Mouse (Mus musculus) small intestine, adult 2 months (tissue): Measurements from ENCODE around the gene Ptpn14. TPM values are rescaled to one million over a fixed set of nuclear protein-coding genes. Genes with fewer than 3 reads are reported as not detected.

Source experiments
- H3K27ac ChIP-seq: fragments of 200-500 bp; 2 replicates; pipeline ENCODE4 v1.5.1; 2012; ENCODE audit warnings: low read depth, low read length, control low read depth, inconsistent platforms; ENCODE audit not compliant: insufficient read depth
- H3K27me3 ChIP-seq: fragments of 200-500 bp; 2 replicates; pipeline ENCODE4 v1.6.1; 2012; ENCODE audit warnings: mild to moderate bottlenecking, moderate library complexity, low read length, inconsistent platforms; ENCODE audit not compliant: control insufficient read depth, insufficient read depth
- H3K36me3 ChIP-seq: fragments of 200-500 bp; 2 replicates; pipeline ENCODE4 v1.6.1; 2012; ENCODE audit warnings: mild to moderate bottlenecking, low read length, control low read depth, inconsistent platforms; ENCODE audit not compliant: control insufficient read depth, insufficient read depth
- H3K4me1 ChIP-seq: fragments of 200-500 bp; 2 replicates; pipeline ENCODE4 v1.6.1; 2012; ENCODE audit warnings: low read length, inconsistent platforms, mixed read lengths; ENCODE audit not compliant: control insufficient read depth, insufficient read depth, insufficient read length
- H3K4me3 ChIP-seq: fragments of 200-500 bp; 2 replicates; pipeline ENCODE4 v1.5.1; 2012; ENCODE audit warnings: low read depth, mild to moderate bottlenecking, control low read depth, inconsistent platforms, low read length, moderate library complexity
- CTCF ChIP-seq: fragments of 200-500 bp; IDR thresholded peaks from 2 replicates; pipeline ENCODE4 v1.5.1; 2012; ENCODE audit warnings: low read depth, mild to moderate bottlenecking, control low read depth, inconsistent platforms, low read length, moderate library complexity, mixed read lengths; ENCODE audit not compliant: insufficient replicate concordance, insufficient read length; ENCODE audit errors: extremely low read depth
- POLR2A ChIP-seq: fragments of 200-500 bp; IDR thresholded peaks from 2 replicates; pipeline ENCODE4 v1.6.1; 2012; ENCODE audit warnings: low read depth, mild to moderate bottlenecking, control low read depth, inconsistent platforms, low read length, moderate library complexity
- WGBS: fragments of 180-500 bp; shearing (Covaris S2); methylation state at CpG from one replicate; pipeline ENCODE4 v1.1.7; 2018; 5-methylcytosine and 5-hydroxymethylcytosine counted together
- polyA plus RNA-seq: library from polyadenylated mRNA; depleted of rRNA; stranded (reverse); fragments of >200 nt; gene quantifications from 2 replicates; pipeline ENCODE4 v1.2.3, GENCODE M21; 2012

Gene Ptpn14
- polyA plus RNA-seq, 1 experiment = 2.5 TPM

GRCm38 (mm10) chr1:189772707-189773106 is 44.6 kb downstream of the Ptpn14 start:
- no peaks in the 10 kb centered on the region for H3K27me3 ChIP-seq
- H3K4me1 ChIP-seq = no peaks in the 10 kb centered on the region
- H3K4me3 ChIP-seq = no peak overlapping the region
- no peaks in the 10 kb centered on the region for H3K36me3 ChIP-seq
- H3K27ac ChIP-seq = no peak overlapping the region
- no peak for TF ChIP-seq CTCF
- no peak for TF ChIP-seq POLR2A
- 74% methylated on average over 10 of the region's 10 CpGs for WGBS

GRCm38 (mm10) chr1:189774778-189775177 is 46.7 kb downstream of the Ptpn14 start:
- Histone ChIP-seq H3K4me1 (no peaks in the 10 kb centered on the region), H3K27me3 (no peaks in the 10 kb centered on the region), H3K4me3 (no peak overlapping the region), H3K36me3 (no peaks in the 10 kb centered on the region), H3K27ac (no peak overlapping the region)
- TF ChIP-seq POLR2A (no peak), CTCF (no peak)
- 79% methylated on average over 1 of the region's 1 CpGs for WGBS

GRCm38 (mm10) chr1:189777207-189777606 is 49.1 kb downstream of the Ptpn14 start:
- Histone ChIP-seq H3K4me3 (no peak overlapping the region), H3K27ac (no peak overlapping the region), H3K4me1 (no peaks in the 10 kb centered on the region), H3K36me3 (no peaks in the 10 kb centered on the region), H3K27me3 (no peaks in the 10 kb centered on the region)
- 80% methylated on average over 6 of the region's 6 CpGs for WGBS
- no peak for TF ChIP-seq CTCF
- TF ChIP-seq POLR2A = no peak

GRCm38 (mm10) chr1:189778343-189778742 is 50.3 kb downstream of the Ptpn14 start:
- TF ChIP-seq CTCF (no peak), POLR2A (no peak)
- Histone ChIP-seq H3K36me3 (no peaks in the 10 kb centered on the region), H3K27me3 (no peaks in the 10 kb centered on the region), H3K4me1 (no peaks in the 10 kb centered on the region), H3K27ac (no peak overlapping the region), H3K4me3 (no peak overlapping the region)
- 37% methylated on average over 5 of the region's 5 CpGs for WGBS

- Histone ChIP-seq H3K4me3 (no peak overlapping the region), H3K27ac (no peak overlapping the region), H3K4me1 (no peaks in the 10 kb centered on the region), H3K36me3 (no peaks in the 10 kb centered on the region), H3K27me3 (no peaks in the 10 kb centered on the region)
- TF ChIP-seq POLR2A (no peak), CTCF (no peak)
- WGBS = 63% methylated on average over 3 of the region's 3 CpGs
Observed at GRCm38 (mm10) chr1:189779226-189779625, 51.2 kb downstream of the Ptpn14 start.

- Histone ChIP-seq H3K36me3 (no peaks in the 10 kb centered on the region), H3K4me3 (no peak overlapping the region), H3K27me3 (no peaks in the 10 kb centered on the region), H3K4me1 (no peaks in the 10 kb centered on the region; the same call in 1 of the 2 replicates), H3K27ac (no peak overlapping the region)
- 48% methylated on average over 10 of the region's 10 CpGs for WGBS
- TF ChIP-seq POLR2A (no peak), CTCF (no peak)
Observed at GRCm38 (mm10) chr1:189781721-189782345, 53.8 kb downstream of the Ptpn14 start.

- Histone ChIP-seq H3K27ac (no peak overlapping the region), H3K4me1 (no peaks in the 10 kb centered on the region; the same call in 1 of the 2 replicates), H3K27me3 (no peaks in the 10 kb centered on the region), H3K4me3 (no peak overlapping the region), H3K36me3 (no peaks in the 10 kb centered on the region)
- 80% methylated on average over 6 of the region's 6 CpGs for WGBS
- TF ChIP-seq POLR2A (no peak), CTCF (no peak)
Observed at GRCm38 (mm10) chr1:189782709-189783108, 54.6 kb downstream of the Ptpn14 start.
